Mouse (Mus musculus) liver, postnatal 0 days (tissue): Measurements from ENCODE around the gene 5330417C22Rik. TPM values are rescaled to one million over a fixed set of nuclear protein-coding genes. Genes with fewer than 3 reads are reported as not detected.

Source experiments
- ATAC-seq: fragments of 200-750 bp; cut with Nextera tagmentation; 2 replicates; pipeline ENCODE4 v1.8.0; 2017; ENCODE audit warnings: mild to moderate bottlenecking, moderate library complexity
- DNase-seq: peaks from one replicate; pipeline ENCODE4 v3.0.0-alpha.2; 2016
- H3K27ac ChIP-seq: fragments of 300-500 bp; sonication (generic); 2 replicates; pipeline ENCODE4 v1.5.1; 2014; ENCODE audit warnings: antibody characterized with exemption, moderate library complexity, mild to moderate bottlenecking, low read depth
- H3K27me3 ChIP-seq: fragments of 300-500 bp; sonication (generic); 2 replicates; pipeline ENCODE4 v1.6.1; 2014; ENCODE audit warnings: low read length, control low read depth, mixed read lengths; ENCODE audit not compliant: insufficient read depth
- H3K36me3 ChIP-seq: fragments of 300-500 bp; sonication (generic); replicated peaks from 2 replicates; pipeline ENCODE4 v1.6.1; 2014; ENCODE audit warnings: mild to moderate bottlenecking, control low read depth, low read length, moderate library complexity, mixed read lengths; ENCODE audit not compliant: insufficient read depth
- H3K4me1 ChIP-seq: fragments of 300-500 bp; sonication (generic); 2 replicates; pipeline ENCODE4 v1.6.1; 2014; ENCODE audit warnings: antibody characterized with exemption, mild to moderate bottlenecking, control low read depth; ENCODE audit not compliant: insufficient read depth
- H3K4me2 ChIP-seq: fragments of 300-500 bp; sonication (generic); 2 replicates; pipeline ENCODE4 v1.6.1; 2014; ENCODE audit warnings: low read depth, mild to moderate bottlenecking, low read length, moderate library complexity, mixed read lengths
- H3K4me3 ChIP-seq: fragments of 300-500 bp; sonication (generic); 2 replicates; pipeline ENCODE4 v1.5.1; 2014; ENCODE audit warnings: low read depth, low read length
- H3K9ac ChIP-seq: fragments of 300-500 bp; sonication (generic); replicated peaks from 2 replicates; pipeline ENCODE4 v1.6.1; 2014; ENCODE audit warnings: mild to moderate bottlenecking, moderate library complexity
- H3K9me3 ChIP-seq: fragments of 300-500 bp; sonication (generic); 2 replicates; pipeline ENCODE4 v1.6.1; 2016; ENCODE audit warnings: mild to moderate bottlenecking, control low read depth, low read length, mixed read lengths
- CTCF ChIP-seq: sonication (generic); IDR thresholded peaks from 2 replicates; pipeline ENCODE4 v1.5.1; 2016; ENCODE audit warnings: antibody characterized with exemption, low read depth
- EP300 ChIP-seq: IDR thresholded peaks from 2 replicates; pipeline ENCODE4 v1.6.1; 2016; ENCODE audit warnings: antibody characterized with exemption, low read depth, mild to moderate bottlenecking
- WGBS: fragments of 180-500 bp; shearing (Covaris S2); extraction: QIAGEN DNeasy Blood & Tissue Kit; methylation state at CpG from one replicate; pipeline ENCODE4 v1.1.7; 2014; ENCODE audit not compliant: insufficient replicate concordance; 5-methylcytosine and 5-hydroxymethylcytosine counted together
- polyA plus RNA-seq: library from polyadenylated mRNA; unstranded; fragments of >200 nt; fragmentation: Nextera tagmentation; extraction: Ambion mirVana; gene quantifications from 2 replicates; pipeline ENCODE4 v1.2.1, GENCODE M21; 2015

5330417C22Rik gene
- polyA plus RNA-seq, 1 experiment from 2014 or later, result 0.72 TPM

DNA sequence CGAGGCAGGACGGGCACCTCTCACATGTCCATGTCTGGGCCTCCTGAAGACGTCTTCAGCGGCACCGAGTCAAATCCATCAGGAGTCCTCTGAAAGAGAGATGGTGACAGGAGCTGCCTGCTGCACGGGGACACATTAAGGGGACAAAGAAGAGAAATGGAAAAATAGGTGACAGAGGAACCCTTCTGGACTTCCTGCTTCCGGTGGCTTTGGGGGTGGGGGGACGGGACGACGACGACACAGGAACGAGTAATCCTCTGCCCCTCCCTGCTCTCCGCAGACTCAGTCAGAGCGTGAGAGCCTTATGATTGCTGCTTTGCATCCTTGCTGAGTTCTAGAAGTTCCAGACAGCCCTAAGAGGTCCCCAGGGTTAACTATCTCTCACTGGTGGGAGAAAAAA lies 78.0 kb downstream of the 5330417C22Rik start:
- H3K4me2 ChIP-seq, result peak overlapping the region; percentile 53
- no peak overlapping the region for H3K9ac ChIP-seq
- no peaks in the 10 kb centered on the region for H3K9me3 ChIP-seq
- 47% methylated on average over 14 of the region's 14 CpGs for WGBS
- H3K36me3 ChIP-seq, result no peaks in the 10 kb centered on the region
- no peak for DNase-seq
- no peak overlapping the region for H3K4me3 ChIP-seq
- 0 out of 2 replicates have a peak, but pooled peaks cover 3% of the 10 kb centered on the region for H3K4me1 ChIP-seq
- H3K27me3 ChIP-seq, result 0 out of 2 replicates have a peak, but pooled peaks cover 4% of the 10 kb centered on the region
- H3K27ac ChIP-seq, result no peak overlapping the region
- ATAC-seq, result no peak
- TF ChIP-seq CTCF, result no peak
- TF ChIP-seq EP300, result no peak

- TF ChIP-seq CTCF (no peak), EP300 (no peak)
- H3K27ac ChIP-seq, result no peak overlapping the region
- DNase-seq (no peak), ATAC-seq (no peak)
- no peaks in the 10 kb centered on the region for H3K36me3 ChIP-seq
- H3K27me3 ChIP-seq, result no peaks in the 10 kb centered on the region
- WGBS, result 64% methylated on average over 1 of the region's 1 CpGs
- H3K4me1 ChIP-seq, result 0 out of 2 replicates have a peak, but pooled peaks cover 3% of the 10 kb centered on the region
- no peak overlapping the region for H3K4me2 ChIP-seq
- H3K4me3 ChIP-seq, result no peak overlapping the region
- no peak overlapping the region for H3K9ac ChIP-seq
- no peaks in the 10 kb centered on the region for H3K9me3 ChIP-seq
Measured at GRCm38 (mm10) chr3:108454172-108454571, 82.2 kb downstream of the 5330417C22Rik start.

DNA sequence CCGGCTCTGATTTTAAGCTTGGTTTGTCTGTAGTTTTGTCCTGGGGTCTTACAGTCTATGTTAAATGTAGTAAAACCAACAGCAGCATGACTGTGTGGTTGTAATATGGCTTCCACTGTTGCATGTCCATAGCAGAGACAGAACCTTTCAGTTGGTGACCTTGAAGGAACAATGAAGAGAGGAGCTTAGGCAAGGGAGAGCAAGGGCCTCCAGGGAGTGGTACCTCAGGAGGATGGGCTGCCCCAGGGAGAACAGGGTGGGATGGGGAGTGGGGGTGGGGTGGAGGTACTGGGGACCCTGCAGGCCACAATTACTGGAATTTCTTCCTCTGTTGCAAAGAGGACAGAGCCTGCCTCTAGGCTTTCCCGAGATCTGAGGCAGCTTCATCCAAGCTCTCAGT lies 84.4 kb downstream of the 5330417C22Rik start:
- no peaks in the 10 kb centered on the region for H3K9me3 ChIP-seq
- ATAC-seq, result no peak
- H3K9ac ChIP-seq, result no peak overlapping the region
- no peak for DNase-seq
- H3K36me3 ChIP-seq, result no peaks in the 10 kb centered on the region
- 87% methylated on average over 2 of the region's 2 CpGs for WGBS
- H3K27ac ChIP-seq, result no peak overlapping the region
- no peak overlapping the region for H3K4me2 ChIP-seq
- H3K27me3 ChIP-seq, result no peaks in the 10 kb centered on the region
- no peaks in the 10 kb centered on the region for H3K4me1 ChIP-seq
- TF ChIP-seq EP300, result no peak
- no peak for TF ChIP-seq CTCF
- no peak overlapping the region for H3K4me3 ChIP-seq

DNA sequence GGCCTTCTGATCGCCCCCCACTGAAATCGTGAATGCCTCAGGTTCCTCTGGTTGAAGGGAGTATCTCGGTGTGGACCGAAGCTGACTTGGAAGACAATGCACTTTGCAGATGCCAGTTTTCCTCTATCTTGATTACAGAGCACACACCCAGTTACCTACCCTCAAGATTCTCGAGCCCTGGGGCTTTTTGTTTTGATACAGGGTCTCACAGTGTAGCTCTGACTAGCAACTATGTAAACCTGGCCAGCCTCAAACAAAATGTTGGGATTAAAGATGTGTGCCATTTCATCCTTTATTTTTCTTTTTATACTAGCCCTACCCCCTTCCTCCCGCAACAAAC lies 91.0 kb downstream of the 5330417C22Rik start:
- no peak for ATAC-seq

GRCm38 (mm10) chr3:108444698-108445365 lies 91.5 kb downstream of the 5330417C22Rik start, which contains the start of gene Sars:
TSS of gene Sars (minus strand) at chr3:108445209.
- WGBS, result under 1% methylated on average over 41 of the region's 41 CpGs
- TF ChIP-seq EP300 (no peak), CTCF (peak; percentile 44)
- Histone ChIP-seq H3K9me3 (no peaks in the 10 kb centered on the region), H3K27ac (peak within 1 kb of the TSS; percentile 68), H3K4me2 (peak within 1 kb of the TSS; percentile 87), H3K27me3 (no peaks in the 10 kb centered on the region), H3K4me3 (peak within 1 kb of the TSS; percentile 69), H3K9ac (peak within 1 kb of the TSS; percentile 74), H3K36me3 (no peaks in the 10 kb centered on the region), H3K4me1 (peaks cover 15% of the 10 kb centered on the region)
- ATAC-seq, result peak; percentile 95
- peak; percentile 95 for DNase-seq

More for the DNA sequence above, 91.0 kb downstream of the 5330417C22Rik start:
- DNase-seq, result no peak
- peak overlapping the region; percentile 46; the same call in 1 of the 2 replicates for H3K27ac ChIP-seq
- 14% methylated on average over 6 of the region's 6 CpGs for WGBS
- no peaks in the 10 kb centered on the region for H3K9me3 ChIP-seq
- H3K9ac ChIP-seq, result peak overlapping the region; percentile 54
- H3K36me3 ChIP-seq, result no peaks in the 10 kb centered on the region
- no peak for TF ChIP-seq CTCF
- no peak for TF ChIP-seq EP300
- peak overlapping the region; percentile 87 for H3K4me2 ChIP-seq
- H3K27me3 ChIP-seq, result no peaks in the 10 kb centered on the region
- H3K4me1 ChIP-seq, result peaks cover 15% of the 10 kb centered on the region
- peak overlapping the region; percentile 69 for H3K4me3 ChIP-seq

GRCm38 (mm10) chr3:108444029-108444428 lies 92.3 kb downstream of the 5330417C22Rik start:
- no peaks in the 10 kb centered on the region for H3K9me3 ChIP-seq
- ATAC-seq (peak; percentile 69), DNase-seq (peak; percentile 69)
- peak overlapping the region; percentile 68 for H3K27ac ChIP-seq
- H3K27me3 ChIP-seq, result no peaks in the 10 kb centered on the region
- 0 out of 2 replicates have a peak, but pooled peaks cover under 1% of the 10 kb centered on the region for H3K36me3 ChIP-seq
- H3K9ac ChIP-seq, result peak overlapping the region; percentile 74
- H3K4me3 ChIP-seq, result peak overlapping the region; percentile 69
- TF ChIP-seq EP300, result peak; percentile 56
- no peak for TF ChIP-seq CTCF
- H3K4me1 ChIP-seq, result peaks cover 15% of the 10 kb centered on the region
- peak overlapping the region; percentile 87 for H3K4me2 ChIP-seq
- WGBS, result 5% methylated on average over 8 of the region's 8 CpGs
